Mouse (Mus musculus) heart, embryonic 13.5 days (tissue): ENCODE data around the gene Kansl1. TPM values are rescaled to one million over a fixed set of nuclear protein-coding genes. Genes with fewer than 3 reads are reported as not detected.
"Not testable (repeated sequence)": the region's sequence is repeated elsewhere in the genome, so short reads cannot be mapped to it uniquely, and the experiment has no call there.

Source experiments
- ATAC-seq: fragments of 200-750 bp; cut with Nextera tagmentation; 2 replicates; pipeline ENCODE4 v1.8.0; 2017; ENCODE audit warnings: moderate TSS enrichment; ENCODE audit not compliant: insufficient number of reproducible peaks, low FRiP score, low TSS enrichment; ENCODE audit errors: extremely low read depth
- H3K27ac ChIP-seq: fragments of 300-500 bp; sonication (generic); replicated peaks from 2 replicates; pipeline ENCODE4 v1.5.1; 2015; ENCODE audit warnings: moderate library complexity, mild to moderate bottlenecking, inconsistent platforms
- H3K27me3 ChIP-seq: fragments of 300-500 bp; sonication (generic); replicated peaks from 2 replicates; pipeline ENCODE4 v1.6.1; 2015; ENCODE audit warnings: mild to moderate bottlenecking, inconsistent platforms
- H3K36me3 ChIP-seq: fragments of 300-500 bp; sonication (generic); 2 replicates; pipeline ENCODE4 v1.6.1; 2015; ENCODE audit warnings: mild to moderate bottlenecking, inconsistent platforms
- H3K4me1 ChIP-seq: fragments of 300-500 bp; sonication (generic); 2 replicates; pipeline ENCODE4 v1.6.1; 2015; ENCODE audit warnings: inconsistent platforms
- H3K4me2 ChIP-seq: fragments of 300-500 bp; sonication (generic); 2 replicates; pipeline ENCODE4 v1.6.1; 2015; ENCODE audit warnings: inconsistent platforms, mild to moderate bottlenecking, moderate library complexity
- H3K4me3 ChIP-seq: fragments of 300-500 bp; sonication (generic); 2 replicates; pipeline ENCODE4 v1.5.1; 2015; ENCODE audit warnings: moderate library complexity, mild to moderate bottlenecking, inconsistent platforms
- H3K9ac ChIP-seq: fragments of 300-500 bp; sonication (generic); 2 replicates; pipeline ENCODE4 v1.6.1; 2015; ENCODE audit warnings: inconsistent platforms, mild to moderate bottlenecking, moderate library complexity
- H3K9me3 ChIP-seq: fragments of 300-500 bp; sonication (generic); 2 replicates; pipeline ENCODE4 v1.6.1; 2016; ENCODE audit warnings: inconsistent platforms
- WGBS: fragments of 180-500 bp; shearing (Covaris S2); methylation state at CpG from one replicate; pipeline ENCODE4 v1.1.7; 2015; ENCODE audit warnings: mixed read lengths; 5-methylcytosine and 5-hydroxymethylcytosine counted together
- polyA plus RNA-seq: library from polyadenylated mRNA; unstranded; fragments of >200 nt; fragmentation: Nextera tagmentation; extraction: Ambion mirVana; gene quantifications from 2 replicates; pipeline ENCODE4 v1.2.1, GENCODE M21; 2015

Kansl1 gene
- polyA plus RNA-seq, 1 experiment from 2014 or later: 13.3 TPM

- Histone ChIP-seq H3K27ac (no peak overlapping the region), H3K4me3 (no peak overlapping the region), H3K4me1 (peaks cover 11% of the 10 kb centered on the region), H3K27me3 (no peaks in the 10 kb centered on the region), H3K4me2 (no peak overlapping the region), H3K36me3 (peaks cover 16% of the 10 kb centered on the region), H3K9me3 (peaks cover 6% of the 10 kb centered on the region; the same call in 1 of the 2 replicates), H3K9ac (no peak overlapping the region)
- 94% methylated on average over 1 of the region's 1 CpGs for WGBS
- no peak for ATAC-seq
Observed at GRCm38 (mm10) chr11:104452709-104453108, 16.0 kb downstream of the Kansl1 start.

GRCm38 (mm10) chr11:104451239-104451638, 17.4 kb downstream of the Kansl1 start:
- Histone ChIP-seq H3K27ac (no peak overlapping the region), H3K27me3 (no peaks in the 10 kb centered on the region), H3K36me3 (peaks cover 16% of the 10 kb centered on the region), H3K4me1 (peaks cover 8% of the 10 kb centered on the region), H3K9me3 (peaks cover 6% of the 10 kb centered on the region; the same call in 1 of the 2 replicates), H3K9ac (no peak overlapping the region), H3K4me2 (no peak overlapping the region), H3K4me3 (no peak overlapping the region)
- no peak for ATAC-seq
- WGBS: 77% methylated on average over 1 of the region's 1 CpGs

- Histone ChIP-seq H3K4me1 (peaks cover 15% of the 10 kb centered on the region), H3K36me3 (peaks cover 16% of the 10 kb centered on the region)
- H3K27me3 ChIP-seq, H3K4me3 ChIP-seq, H3K27ac ChIP-seq, ATAC-seq, H3K9ac ChIP-seq, H3K4me2 ChIP-seq, H3K9me3 ChIP-seq: not testable (repeated sequence)
- WGBS: 66% methylated on average over 2 of the region's 2 CpGs
Observed at GRCm38 (mm10) chr11:104448499-104448898, 20.2 kb downstream of the Kansl1 start.

DNA sequence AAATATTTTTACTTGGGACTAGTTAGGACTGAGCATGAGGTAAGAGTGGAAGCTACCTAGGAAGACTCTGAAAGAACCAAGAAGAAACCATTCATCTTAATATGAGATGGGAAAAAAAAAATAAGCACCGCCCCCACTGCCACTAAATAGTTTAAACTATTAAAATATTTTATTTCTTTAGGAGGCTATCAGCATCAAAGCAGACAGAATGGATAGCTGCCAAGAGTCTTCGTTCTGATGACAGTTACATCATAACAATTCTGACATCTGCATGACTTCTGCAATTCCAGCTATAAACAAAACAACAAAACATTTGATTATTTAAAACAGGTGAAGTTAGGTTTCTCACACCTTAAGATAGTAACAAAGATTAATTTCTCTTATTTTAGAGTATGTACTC, 23.1 kb downstream of the Kansl1 start:
- H3K27ac ChIP-seq: no peak overlapping the region
- no peak for ATAC-seq
- no peak overlapping the region for H3K4me2 ChIP-seq
- peaks cover 9% of the 10 kb centered on the region for H3K36me3 ChIP-seq
- H3K9me3 ChIP-seq: peaks cover 6% of the 10 kb centered on the region; the same call in 1 of the 2 replicates
- H3K4me1 ChIP-seq: peaks cover 19% of the 10 kb centered on the region
- H3K4me3 ChIP-seq: no peak overlapping the region
- H3K27me3 ChIP-seq: no peaks in the 10 kb centered on the region
- WGBS: 72% methylated on average over 2 of the region's 2 CpGs
- H3K9ac ChIP-seq: no peak overlapping the region

- no peak overlapping the region for H3K4me2 ChIP-seq
- 85% methylated on average over 1 of the region's 1 CpGs for WGBS
- no peak overlapping the region for H3K4me3 ChIP-seq
- ATAC-seq: no peak
- no peaks in the 10 kb centered on the region for H3K27me3 ChIP-seq
- peaks cover 6% of the 10 kb centered on the region; the same call in 1 of the 2 replicates for H3K9me3 ChIP-seq
- no peak overlapping the region for H3K27ac ChIP-seq
- peaks cover 19% of the 10 kb centered on the region for H3K4me1 ChIP-seq
- H3K36me3 ChIP-seq: peaks cover 9% of the 10 kb centered on the region
- no peak overlapping the region for H3K9ac ChIP-seq
Observed at GRCm38 (mm10) chr11:104445044-104445443, 23.6 kb downstream of the Kansl1 start.

- peak overlapping the region; percentile 83 for H3K4me2 ChIP-seq
- no peaks in the 10 kb centered on the region for H3K36me3 ChIP-seq
- no peaks in the 10 kb centered on the region for H3K27me3 ChIP-seq
- peaks cover 32% of the 10 kb centered on the region for H3K4me1 ChIP-seq
- WGBS: 50% methylated on average over 2 of the region's 2 CpGs
- peak overlapping the region; percentile 99 for H3K9ac ChIP-seq
- peak overlapping the region; percentile 100 for H3K27ac ChIP-seq
- no peaks in the 10 kb centered on the region for H3K9me3 ChIP-seq
- H3K4me3 ChIP-seq: peak overlapping the region; percentile 92
- ATAC-seq: no peak
Observed at GRCm38 (mm10) chr11:104443359-104443758, 25.3 kb downstream of the Kansl1 start.

- under 1% methylated on average over 74 of the region's 82 CpGs for WGBS
- Histone ChIP-seq H3K9me3 (no peaks in the 10 kb centered on the region), H3K27me3 (no peaks in the 10 kb centered on the region), H3K4me2 (peak overlapping the region; percentile 83), H3K4me3 (peak overlapping the region; percentile 92), H3K27ac (peak overlapping the region; percentile 100), H3K4me1 (peaks cover 41% of the 10 kb centered on the region), H3K36me3 (no peaks in the 10 kb centered on the region), H3K9ac (peak overlapping the region; percentile 99)
- peak; percentile 87 for ATAC-seq
Observed at GRCm38 (mm10) chr11:104442333-104443136, 26.1 kb downstream of the Kansl1 start.

DNA sequence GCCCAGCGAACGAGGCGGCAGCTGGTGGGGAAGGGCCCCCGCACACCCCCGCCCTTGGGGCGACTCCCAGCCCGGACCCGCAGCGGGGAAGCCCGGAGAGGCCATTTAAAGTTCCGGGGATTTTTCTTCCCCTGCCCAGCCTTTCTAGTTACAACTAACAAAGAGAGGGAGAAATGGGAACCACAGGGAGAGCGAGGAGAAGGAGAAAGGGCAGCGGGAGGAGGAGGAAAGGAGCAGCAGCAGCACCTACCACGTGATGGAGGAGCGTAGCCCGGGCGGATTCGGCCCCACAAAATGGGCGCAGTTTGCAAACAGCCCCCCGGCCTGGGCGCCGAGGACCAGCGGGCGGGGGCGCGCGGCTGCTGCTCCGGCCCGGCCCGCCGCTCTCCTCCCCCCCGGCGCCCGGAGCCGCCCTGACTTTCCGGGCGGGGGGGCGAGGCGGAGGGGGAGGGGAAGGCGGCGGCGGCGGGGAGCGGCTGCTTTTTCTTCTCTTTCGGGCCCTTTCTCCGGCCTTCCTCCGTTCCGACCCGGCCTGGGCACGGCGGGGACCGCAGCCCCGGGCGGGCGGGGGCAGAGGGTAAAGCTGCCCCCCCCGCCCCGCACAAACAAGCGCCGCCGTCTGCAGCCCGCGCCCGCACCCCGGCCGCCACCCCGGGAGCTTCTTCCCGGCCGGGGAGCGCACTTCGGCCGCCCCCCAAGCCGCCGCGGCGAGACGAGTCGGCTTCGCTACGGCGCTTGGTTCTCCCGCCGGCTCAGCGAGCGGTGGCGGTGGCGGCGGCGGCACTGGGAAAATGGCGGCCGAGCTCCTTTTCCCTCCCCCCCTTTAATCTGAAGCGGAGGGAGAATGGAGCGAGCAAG, 27.0 kb downstream of the Kansl1 start:
- peak overlapping the region; percentile 99 for H3K9ac ChIP-seq
- H3K9me3 ChIP-seq: no peaks in the 10 kb centered on the region
- H3K36me3 ChIP-seq: no peaks in the 10 kb centered on the region
- no peaks in the 10 kb centered on the region for H3K27me3 ChIP-seq
- H3K27ac ChIP-seq: peak overlapping the region; percentile 100
- under 1% methylated on average over 58 of the region's 92 CpGs for WGBS
- peak; percentile 66 for ATAC-seq
- H3K4me2 ChIP-seq: peak overlapping the region; percentile 83
- peak overlapping the region; percentile 92 for H3K4me3 ChIP-seq
- H3K4me1 ChIP-seq: peaks cover 46% of the 10 kb centered on the region

GRCm38 (mm10) chr11:104440521-104441474, 27.9 kb downstream of the Kansl1 start:
- H3K27ac ChIP-seq: peak overlapping the region; percentile 100
- no peaks in the 10 kb centered on the region for H3K36me3 ChIP-seq
- peaks cover 46% of the 10 kb centered on the region for H3K4me1 ChIP-seq
- no peak for ATAC-seq
- peak overlapping the region; percentile 92 for H3K4me3 ChIP-seq
- H3K9ac ChIP-seq: peak overlapping the region; percentile 99
- no peaks in the 10 kb centered on the region for H3K9me3 ChIP-seq
- peak overlapping the region; percentile 83 for H3K4me2 ChIP-seq
- WGBS: under 1% methylated on average over 20 of the region's 20 CpGs
- H3K27me3 ChIP-seq: no peaks in the 10 kb centered on the region

GRCm38 (mm10) chr11:104439703-104440102, 29.0 kb downstream of the Kansl1 start:
- peak overlapping the region; percentile 92 for H3K4me3 ChIP-seq
- ATAC-seq: no peak
- H3K27me3 ChIP-seq: no peaks in the 10 kb centered on the region
- 42% methylated on average over 2 of the region's 2 CpGs for WGBS
- H3K9me3 ChIP-seq: no peaks in the 10 kb centered on the region
- H3K27ac ChIP-seq: no peak overlapping the region
- H3K9ac ChIP-seq: no peak overlapping the region
- H3K4me1 ChIP-seq: peaks cover 53% of the 10 kb centered on the region
- H3K4me2 ChIP-seq: peak overlapping the region; percentile 83
- no peaks in the 10 kb centered on the region for H3K36me3 ChIP-seq
